Comparison of ENCODE assay signal across 20 mouse cellular contexts in genomic region chr9:105078460-105078859, GRCm38 (mm10). TPM values are rescaled to one million over a fixed set of nuclear protein-coding genes. Genes with fewer than 3 reads are reported as not detected.
DNase-seq lines count a peak whose midpoint lies in the region; ATAC-seq lines count a peak whose summit lies in the region.
"Had no signal": no experiment of that assay in that cellular context is flagged by ENCODE, and none has a peak within 500 bp of the region (broad histone marks: within the 10 kb centered on the region; RNA-seq: fewer than 3 reads in every experiment).

No protein-coding gene starts in this region.

- peak; percentile 67; the same call in 1 of the 2 replicates for ATAC-seq in frontal cortex, adult (ENCODE audit: low TSS enrichment)
- ATAC-seq: activated CD4-positive, CD25-positive, alpha-beta regulatory T cell, adult 4 months; CD4-positive, CD25-positive, alpha-beta regulatory T cell, adult 4 months; Patski had no signal

- no peak for DNase-seq in frontal cortex, adult 2 months (ENCODE audit: extremely low spot score in 1 of 2, low spot score in 1 of 2)
- DNase-seq in heart, adult 11 months = peak; percentile 51
- no peak for DNase-seq in heart, postnatal 36 days
- DNase-seq in brain, adult 2 months (ENCODE audit: low read depth, low spot score) = peak; percentile 22
- no peak for DNase-seq in retina, embryonic 14.5 days (ENCODE audit: low spot score)
- DNase-seq: adrenal gland, adult 2 months; adrenal gland, adult 8-10 months; adrenal gland, postnatal 10 days; adrenal gland, postnatal 14 days; adrenal gland, postnatal 25 days; adrenal gland, postnatal 36 days; B cell, adult 2 months; cerebellum, adult 11 months; cerebellum, adult 11-12 months; cerebellum, adult 18-20 months; cerebellum, adult 2 months had no signal

- intact Hi-C loops in heart, postnatal 36 days (cut with DNase I) = no loop called here

RNA-seq across cellular contexts. Expression of gene Mrpl3, which starts 25.4 kb away (rescaled TPM):
- polyA plus RNA-seq in frontal cortex, adult 2 months (2012; rRNA removed) = 77.5 and 78.2 TPM in 2 replicates
- 100 to 1,000 TPM; 176 to 187 TPM for total RNA-seq in heart, postnatal 36 days (2021)

RNA-seq across cellular contexts. Expression of gene Nudt16, which starts 53.2 kb away (rescaled TPM):
- 19.4 and 23.1 TPM in 2 replicates for polyA plus RNA-seq in frontal cortex, adult 2 months (2012; rRNA removed)
- total RNA-seq in heart, postnatal 36 days (2021) = 1 to 10 TPM; 5.4 to 5.6 TPM

Comparison
In these comparisons a context has a peak if more than half of its experiments do, and no peak if none do; other contexts are left out.
1. DNase-seq: peak in heart, adult 11 months (single experiment) and brain, adult 2 months (single experiment); none in frontal cortex, adult 2 months (0 of 2), heart, postnatal 36 days (0 of 2) and retina, embryonic 14.5 days (single experiment).